Mouse (Mus musculus): ENCODE data around the gene Sec23a.

DNA sequence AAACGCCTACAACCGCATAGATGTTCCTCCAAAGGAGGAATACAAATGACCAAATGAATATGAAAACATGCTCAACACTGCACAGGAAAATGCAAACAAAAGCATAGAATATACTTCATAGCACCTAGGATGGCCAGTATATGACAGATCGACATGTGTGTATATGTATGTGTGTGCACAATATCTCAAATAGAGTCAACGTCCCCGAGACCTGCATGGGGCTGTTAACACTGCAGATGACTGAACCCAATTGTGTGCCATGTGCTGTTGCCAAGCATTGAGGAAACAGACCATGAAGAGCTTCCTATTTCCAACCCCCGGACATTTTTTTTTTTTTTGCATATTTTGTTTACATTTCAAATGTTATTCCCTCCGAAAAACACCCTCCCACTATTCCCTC is 29.0 kb upstream of the Sec23a start:
- TF ChIP-seq CTCF (IDR thresholded peaks at IDR 0.05; ENCODE audit: borderline replicate concordance, control insufficient read depth, extremely low read depth, insufficient read depth, low read length, poor library complexity) (no peak), POLR2A (IDR thresholded peaks at IDR 0.05; ENCODE audit: control insufficient read depth, extremely low read depth, insufficient read depth, low read length, poor library complexity) (no peak)

All from thymus, adult 2 months (tissue).